Mouse (Mus musculus): ENCODE data around the gene Riiad1. TPM values are rescaled to one million over a fixed set of nuclear protein-coding genes. Genes with fewer than 3 reads are reported as not detected.

The Riiad1 gene
- total and polyA plus RNA-seq, 2 experiments, result not detected

- no peak overlapping the region for H3K4me3 ChIP-seq (ENCODE audit: insufficient read depth, low read depth, low read length)
- peaks cover 10% of the 10 kb centered on the region for H3K36me3 ChIP-seq (ENCODE audit: control insufficient read depth, insufficient read depth, low read length)
- TF ChIP-seq POLR2A (IDR thresholded peaks at IDR 0.05; ENCODE audit: extremely low read depth, insufficient read depth, low read length), result no peak
- no peak for TF ChIP-seq CTCF (IDR thresholded peaks at IDR 0.05; ENCODE audit: low read depth, low read length)
- H3K9ac ChIP-seq (ENCODE audit: low read depth, low read length), result no peak overlapping the region
- H3K27ac ChIP-seq (replicated peaks; ENCODE audit: insufficient read depth, low read depth, low read length), result no peak overlapping the region
- DNase-seq (ENCODE audit: extremely low read depth, low read depth, low spot score), result no peak
- WGBS, result 55% methylated on average over 3 of the region's 3 CpGs
- H3K79me2 ChIP-seq (ENCODE audit: control insufficient read depth, insufficient read depth, low read length), result peaks cover 5% of the 10 kb centered on the region; the same call in 1 of the 2 replicates
- peaks cover 4% of the 10 kb centered on the region; the same call in 1 of the 2 replicates for H3K4me1 ChIP-seq (ENCODE audit: control insufficient read depth, insufficient read depth, low read length)
- no peaks in the 10 kb centered on the region for H3K27me3 ChIP-seq (ENCODE audit: control insufficient read depth, insufficient read depth, low read length)
Observed at GRCm38 (mm10) chr3:94441182-94441581, 39.0 kb downstream of the Riiad1 start.

GRCm38 (mm10) chr3:94436420-94436819, 43.7 kb downstream of the Riiad1 start:
- Histone ChIP-seq H3K4me1 (ENCODE audit: control insufficient read depth, insufficient read depth, low read length) (peaks cover 6% of the 10 kb centered on the region), H3K9ac (ENCODE audit: low read depth, low read length) (no peak overlapping the region), H3K27ac (replicated peaks; ENCODE audit: insufficient read depth, low read depth, low read length) (no peak overlapping the region), H3K79me2 (ENCODE audit: control insufficient read depth, insufficient read depth, low read length) (no peaks in the 10 kb centered on the region), H3K4me3 (ENCODE audit: insufficient read depth, low read depth, low read length) (no peak overlapping the region), H3K36me3 (ENCODE audit: control insufficient read depth, insufficient read depth, low read length) (no peaks in the 10 kb centered on the region), H3K27me3 (ENCODE audit: control insufficient read depth, insufficient read depth, low read length) (no peaks in the 10 kb centered on the region)
- WGBS, result 91% methylated on average over 9 of the region's 9 CpGs
- DNase-seq (ENCODE audit: extremely low read depth, low read depth, low spot score), result no peak
- no peak for TF ChIP-seq CTCF (IDR thresholded peaks at IDR 0.05; ENCODE audit: low read depth, low read length)
- no peak for TF ChIP-seq POLR2A (IDR thresholded peaks at IDR 0.05; ENCODE audit: extremely low read depth, insufficient read depth, low read length)

GRCm38 (mm10) chr3:94434305-94434704, 45.8 kb downstream of the Riiad1 start:
- peak overlapping the region; percentile 79 for H3K27ac ChIP-seq (replicated peaks; ENCODE audit: insufficient read depth, low read depth, low read length)
- WGBS, result 28% methylated on average over 2 of the region's 2 CpGs

GRCm38 (mm10) chr3:94430980-94431379, 49.2 kb downstream of the Riiad1 start:
- TF ChIP-seq POLR2A (IDR thresholded peaks at IDR 0.05; ENCODE audit: extremely low read depth, insufficient read depth, low read length) (no peak), CTCF (IDR thresholded peaks at IDR 0.05; ENCODE audit: low read depth, low read length) (no peak)
- H3K4me3 ChIP-seq (ENCODE audit: insufficient read depth, low read depth, low read length), result no peak overlapping the region
- H3K27me3 ChIP-seq (ENCODE audit: control insufficient read depth, insufficient read depth, low read length), result no peaks in the 10 kb centered on the region
- WGBS, result 51% methylated on average over 2 of the region's 2 CpGs
- DNase-seq (ENCODE audit: extremely low read depth, low read depth, low spot score), result no peak
- no peak overlapping the region for H3K27ac ChIP-seq (replicated peaks; ENCODE audit: insufficient read depth, low read depth, low read length)
- H3K36me3 ChIP-seq (ENCODE audit: control insufficient read depth, insufficient read depth, low read length), result no peaks in the 10 kb centered on the region
- H3K9ac ChIP-seq (ENCODE audit: low read depth, low read length), result no peak overlapping the region
- peaks cover 6% of the 10 kb centered on the region for H3K4me1 ChIP-seq (ENCODE audit: control insufficient read depth, insufficient read depth, low read length)
- H3K79me2 ChIP-seq (ENCODE audit: control insufficient read depth, insufficient read depth, low read length), result no peaks in the 10 kb centered on the region

More at GRCm38 (mm10) chr3:94434305-94434704, 45.8 kb downstream of the Riiad1 start:
- DNase-seq (ENCODE audit: extremely low read depth, low read depth, low spot score), result peak; percentile 92
- H3K4me1 ChIP-seq (ENCODE audit: control insufficient read depth, insufficient read depth, low read length), result peaks cover 6% of the 10 kb centered on the region
- TF ChIP-seq POLR2A (IDR thresholded peaks at IDR 0.05; ENCODE audit: extremely low read depth, insufficient read depth, low read length) (no peak), CTCF (IDR thresholded peaks at IDR 0.05; ENCODE audit: low read depth, low read length) (no peak)
- no peak overlapping the region for H3K9ac ChIP-seq (ENCODE audit: low read depth, low read length)
- H3K4me3 ChIP-seq (ENCODE audit: insufficient read depth, low read depth, low read length), result 0 out of 2 replicates have a peak overlapping the region, but pooled peaks have one; percentile 15
- H3K36me3 ChIP-seq (ENCODE audit: control insufficient read depth, insufficient read depth, low read length), result no peaks in the 10 kb centered on the region
- H3K27me3 ChIP-seq (ENCODE audit: control insufficient read depth, insufficient read depth, low read length), result no peaks in the 10 kb centered on the region
- H3K79me2 ChIP-seq (ENCODE audit: control insufficient read depth, insufficient read depth, low read length), result no peaks in the 10 kb centered on the region

Other genes with a start within 250 kb of the Riiad1 start
- not detected in 2 replicates for gene Gm4778, start 216.3 kb downstream of the Riiad1 start, total RNA-seq (2014; rRNA removed)
- not detected in 2 replicates for gene Gm4778, start 216.3 kb downstream of the Riiad1 start, polyA plus RNA-seq (2012; rRNA removed)
- 14.2 and 15.6 TPM in 2 replicates for gene Them4, start 170.3 kb downstream of the Riiad1 start, total RNA-seq (2014; rRNA removed)
- 3.9 and 4.6 TPM in 2 replicates for gene Them4, start 170.3 kb downstream of the Riiad1 start, polyA plus RNA-seq (2012; rRNA removed)
- gene Them5, start 138.2 kb downstream of the Riiad1 start, total RNA-seq (2014; rRNA removed), result 0.09 and 0.20 TPM in 2 replicates
- not detected in 2 replicates for gene Them5, start 138.2 kb downstream of the Riiad1 start, polyA plus RNA-seq (2012; rRNA removed)
- 0.18 and 0.40 TPM in 2 replicates for gene C2cd4d, start 117.9 kb downstream of the Riiad1 start, total RNA-seq (2014; rRNA removed)
- gene C2cd4d, start 117.9 kb downstream of the Riiad1 start, polyA plus RNA-seq (2012; rRNA removed), result 2.1 and 2.5 TPM in 2 replicates
- gene Rorc, start 107.5 kb downstream of the Riiad1 start, total RNA-seq (2014; rRNA removed), result 36.3 and 50.3 TPM in 2 replicates
- 31.6 and 34.4 TPM in 2 replicates for gene Rorc, start 107.5 kb downstream of the Riiad1 start, polyA plus RNA-seq (2012; rRNA removed)
- gene Lingo4, start 81.8 kb downstream of the Riiad1 start, total RNA-seq (2014; rRNA removed), result 0.20 and 0.37 TPM in 2 replicates
- 0.12 and 0.16 TPM in 2 replicates for gene Lingo4, start 81.8 kb downstream of the Riiad1 start, polyA plus RNA-seq (2012; rRNA removed)
- gene Tdrkh, start 67.1 kb downstream of the Riiad1 start, total RNA-seq (2014; rRNA removed), result 1.5 and 1.8 TPM in 2 replicates
- gene Tdrkh, start 67.1 kb downstream of the Riiad1 start, polyA plus RNA-seq (2012; rRNA removed), result 0.22 and 0.66 TPM in 2 replicates
- 44.6 and 45.9 TPM in 2 replicates for gene Mrpl9, start 37.0 kb downstream of the Riiad1 start, total RNA-seq (2014; rRNA removed)
- gene Mrpl9, start 37.0 kb downstream of the Riiad1 start, polyA plus RNA-seq (2012; rRNA removed), result 31.1 and 31.8 TPM in 2 replicates
- gene Oaz3, start 36.4 kb downstream of the Riiad1 start, total RNA-seq (2014; rRNA removed), result 0.37 TPM in 1 of 2 replicates, not detected in the other
- 0.15 and 0.43 TPM in 2 replicates for gene Oaz3, start 36.4 kb downstream of the Riiad1 start, polyA plus RNA-seq (2012; rRNA removed)
- gene Celf3, start 2.0 kb downstream of the Riiad1 start, total RNA-seq (2014; rRNA removed), result not detected in 2 replicates
- gene Celf3, start 2.0 kb downstream of the Riiad1 start, polyA plus RNA-seq (2012; rRNA removed), result 0.05 TPM in 1 of 2 replicates, not detected in the other
- 9.6 and 13.6 TPM in 2 replicates for gene Snx27, start 102.4 kb upstream of the Riiad1 start, total RNA-seq (2014; rRNA removed)
- gene Snx27, start 102.4 kb upstream of the Riiad1 start, polyA plus RNA-seq (2012; rRNA removed), result 4.7 TPM in 2 replicates
- not detected in 2 replicates for gene Gm10972, start 162.8 kb upstream of the Riiad1 start, total RNA-seq (2014; rRNA removed)
- gene Gm10972, start 162.8 kb upstream of the Riiad1 start, polyA plus RNA-seq (2012; rRNA removed), result not detected in 2 replicates
- 2.1 and 2.6 TPM in 2 replicates for gene Tuft1, start 178.5 kb upstream of the Riiad1 start, total RNA-seq (2014; rRNA removed)
- gene Tuft1, start 178.5 kb upstream of the Riiad1 start, polyA plus RNA-seq (2012; rRNA removed), result 2.6 and 7.3 TPM in 2 replicates
- gene Selenbp2, start 213.2 kb upstream of the Riiad1 start, total RNA-seq (2014; rRNA removed), result 57.4 and 86.2 TPM in 2 replicates
- gene Selenbp2, start 213.2 kb upstream of the Riiad1 start, polyA plus RNA-seq (2012; rRNA removed), result 24.5 and 148 TPM in 2 replicates

Measured in liver, adult 2 months (tissue).